Mouse (Mus musculus): ENCODE data around the gene Prokr1. TPM values are rescaled to one million over a fixed set of nuclear protein-coding genes. Genes with fewer than 3 reads are reported as not detected.
"Not testable (repeated sequence)": the region's sequence is repeated elsewhere in the genome, so short reads cannot be mapped to it uniquely, and the experiment has no call there.

Prokr1 gene
- polyA plus RNA-seq, 1 experiment from 2014 or later, result 4.2 TPM

GRCm38 (mm10) chr6:87581581-87581980 lies 9.0 kb downstream of the Prokr1 start:
- H3K4me1 ChIP-seq (ENCODE audit: control insufficient read depth, insufficient read depth, low read length), result peaks cover 4% of the 10 kb centered on the region; the same call in 1 of the 2 replicates
- H3K27ac ChIP-seq (ENCODE audit: low read depth, low read length), result no peak overlapping the region
- WGBS, result 91% methylated on average over 18 of the region's 18 CpGs
- H3K27me3 ChIP-seq (ENCODE audit: control insufficient read depth, insufficient read depth, low read length), result no peaks in the 10 kb centered on the region
- H3K9me3 ChIP-seq (ENCODE audit: control insufficient read depth, low read length), result no peaks in the 10 kb centered on the region
- H3K4me3 ChIP-seq (ENCODE audit: low read length), result no peak overlapping the region
- no peak overlapping the region for H3K4me2 ChIP-seq (replicated peaks; ENCODE audit: low read depth, low read length)
- H3K9ac ChIP-seq (ENCODE audit: low read depth, low read length), result no peak overlapping the region
- no peak for ATAC-seq (ENCODE audit: low FRiP score, low TSS enrichment)
- H3K36me3 ChIP-seq (ENCODE audit: control insufficient read depth, insufficient read depth, low read length), result no peaks in the 10 kb centered on the region

- ATAC-seq (ENCODE audit: low FRiP score, low TSS enrichment), result no peak
- Histone ChIP-seq H3K27me3 (ENCODE audit: control insufficient read depth, insufficient read depth, low read length) (no peaks in the 10 kb centered on the region), H3K27ac (ENCODE audit: low read depth, low read length) (no peak overlapping the region), H3K9ac (ENCODE audit: low read depth, low read length) (no peak overlapping the region), H3K36me3 (ENCODE audit: control insufficient read depth, insufficient read depth, low read length) (no peaks in the 10 kb centered on the region), H3K4me2 (replicated peaks; ENCODE audit: low read depth, low read length) (no peak overlapping the region), H3K9me3 (ENCODE audit: control insufficient read depth, low read length) (no peaks in the 10 kb centered on the region), H3K4me1 (ENCODE audit: control insufficient read depth, insufficient read depth, low read length) (peaks cover 6% of the 10 kb centered on the region; the same call in 1 of the 2 replicates), H3K4me3 (ENCODE audit: low read length) (no peak overlapping the region)
- WGBS, result 75% methylated on average over 15 of the region's 15 CpGs
Observed at GRCm38 (mm10) chr6:87581071-87581470, 9.5 kb downstream of the Prokr1 start.

DNA sequence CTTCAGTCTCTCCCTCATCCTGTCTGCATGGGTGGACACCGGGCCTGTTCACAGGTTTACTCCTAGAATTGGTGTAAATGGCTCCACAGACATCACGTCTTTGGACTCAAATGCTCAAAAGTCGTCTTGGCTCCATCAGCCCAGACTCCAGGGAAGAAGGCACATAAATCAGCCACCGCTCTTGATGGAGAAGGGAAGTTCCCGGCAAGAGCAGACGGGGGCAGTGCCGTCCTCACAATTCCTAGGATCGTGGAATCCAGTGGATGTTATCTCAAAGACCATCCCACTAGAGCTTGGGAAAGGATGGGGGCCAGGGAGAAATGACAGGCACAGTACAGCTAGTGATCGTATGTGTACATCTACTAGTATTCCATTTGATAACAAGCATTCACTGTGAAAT lies 12.3 kb downstream of the Prokr1 start:
- H3K9me3 ChIP-seq (ENCODE audit: control insufficient read depth, low read length), result no peaks in the 10 kb centered on the region
- no peak overlapping the region for H3K4me2 ChIP-seq (replicated peaks; ENCODE audit: low read depth, low read length)
- 23% methylated on average over 9 of the region's 9 CpGs for WGBS
- no peaks in the 10 kb centered on the region for H3K27me3 ChIP-seq (ENCODE audit: control insufficient read depth, insufficient read depth, low read length)
- H3K4me3 ChIP-seq (ENCODE audit: low read length), result no peak overlapping the region
- no peak overlapping the region for H3K9ac ChIP-seq (ENCODE audit: low read depth, low read length)
- no peak for ATAC-seq (ENCODE audit: low FRiP score, low TSS enrichment)
- H3K4me1 ChIP-seq (ENCODE audit: control insufficient read depth, insufficient read depth, low read length), result peaks cover 6% of the 10 kb centered on the region; the same call in 1 of the 2 replicates
- H3K36me3 ChIP-seq (ENCODE audit: control insufficient read depth, insufficient read depth, low read length), result no peaks in the 10 kb centered on the region
- H3K27ac ChIP-seq (ENCODE audit: low read depth, low read length), result no peak overlapping the region

DNA sequence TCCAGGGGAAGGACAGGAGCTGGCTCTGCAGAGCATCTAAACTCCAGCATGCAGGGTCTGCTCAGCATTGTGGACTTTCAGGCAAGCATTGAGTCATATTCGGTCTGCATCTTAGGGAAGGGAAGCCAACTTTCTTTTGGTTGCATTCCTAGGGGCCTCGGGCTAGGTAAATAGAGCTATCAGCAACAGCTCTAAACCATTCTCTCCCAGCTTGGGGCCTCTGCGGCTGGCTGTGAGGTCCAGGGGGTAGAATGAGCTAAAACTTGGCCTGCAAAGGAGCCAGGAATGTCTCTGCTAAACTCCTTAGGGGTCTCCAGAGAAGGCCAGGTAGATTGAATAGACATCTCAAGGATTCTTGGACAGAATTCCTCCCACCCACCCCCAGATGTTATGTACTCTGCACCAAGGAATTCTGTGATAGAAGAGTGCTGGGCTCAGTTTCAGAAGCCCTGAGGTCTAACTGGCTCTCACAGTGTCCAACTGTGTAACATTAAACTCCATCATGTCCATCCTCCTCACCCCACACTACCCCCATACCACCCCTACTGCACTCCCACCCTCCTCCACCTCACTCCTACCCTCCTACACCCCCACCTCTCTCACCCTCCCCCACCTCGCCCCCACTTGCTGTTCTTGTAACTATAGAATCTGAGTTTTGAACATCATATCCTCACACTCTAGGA lies 13.8 kb downstream of the Prokr1 start:
- Histone ChIP-seq H3K27me3 (ENCODE audit: control insufficient read depth, insufficient read depth, low read length) (no peaks in the 10 kb centered on the region), H3K4me1 (ENCODE audit: control insufficient read depth, insufficient read depth, low read length) (peaks cover 6% of the 10 kb centered on the region; the same call in 1 of the 2 replicates), H3K27ac (ENCODE audit: low read depth, low read length) (peak overlapping the region; percentile 59; the same call in 1 of the 2 replicates), H3K36me3 (ENCODE audit: control insufficient read depth, insufficient read depth, low read length) (no peaks in the 10 kb centered on the region), H3K4me3 (ENCODE audit: low read length) (no peak overlapping the region), H3K9ac (ENCODE audit: low read depth, low read length) (no peak overlapping the region), H3K4me2 (replicated peaks; ENCODE audit: low read depth, low read length) (no peak overlapping the region), H3K9me3 (ENCODE audit: control insufficient read depth, low read length) (no peaks in the 10 kb centered on the region)
- ATAC-seq (ENCODE audit: low FRiP score, low TSS enrichment), result peak; percentile 58
- WGBS, result 20% methylated on average over 4 of the region's 4 CpGs

DNA sequence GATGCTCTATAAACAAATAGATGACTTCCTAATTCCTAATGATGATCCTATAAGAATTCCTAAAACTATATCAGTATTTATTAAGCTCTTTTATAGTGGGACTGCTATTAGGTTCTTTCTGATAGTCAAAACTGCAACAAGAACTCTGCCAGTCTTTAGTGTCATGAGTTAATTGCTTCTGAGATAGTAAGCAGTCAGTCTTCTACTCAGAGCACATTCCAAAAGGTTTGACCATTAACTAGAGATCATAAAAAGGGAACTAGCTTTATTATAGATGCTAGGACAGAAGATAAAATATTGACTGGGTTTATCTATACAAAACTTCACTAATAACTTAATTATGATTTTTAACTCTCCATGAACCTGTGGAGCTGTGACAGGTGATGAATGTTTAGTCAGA lies 18.7 kb downstream of the Prokr1 start:
- H3K27ac ChIP-seq (ENCODE audit: low read depth, low read length); H3K4me2 ChIP-seq (replicated peaks; ENCODE audit: low read depth, low read length); ATAC-seq (ENCODE audit: low FRiP score, low TSS enrichment); H3K9ac ChIP-seq (ENCODE audit: low read depth, low read length); H3K9me3 ChIP-seq (ENCODE audit: control insufficient read depth, low read length); H3K27me3 ChIP-seq (ENCODE audit: control insufficient read depth, insufficient read depth, low read length); H3K36me3 ChIP-seq (ENCODE audit: control insufficient read depth, insufficient read depth, low read length); H3K4me3 ChIP-seq (ENCODE audit: low read length): not testable (repeated sequence)
- H3K4me1 ChIP-seq (ENCODE audit: control insufficient read depth, insufficient read depth, low read length), result peaks cover 11% of the 10 kb centered on the region; the same call in 1 of the 2 replicates

DNA sequence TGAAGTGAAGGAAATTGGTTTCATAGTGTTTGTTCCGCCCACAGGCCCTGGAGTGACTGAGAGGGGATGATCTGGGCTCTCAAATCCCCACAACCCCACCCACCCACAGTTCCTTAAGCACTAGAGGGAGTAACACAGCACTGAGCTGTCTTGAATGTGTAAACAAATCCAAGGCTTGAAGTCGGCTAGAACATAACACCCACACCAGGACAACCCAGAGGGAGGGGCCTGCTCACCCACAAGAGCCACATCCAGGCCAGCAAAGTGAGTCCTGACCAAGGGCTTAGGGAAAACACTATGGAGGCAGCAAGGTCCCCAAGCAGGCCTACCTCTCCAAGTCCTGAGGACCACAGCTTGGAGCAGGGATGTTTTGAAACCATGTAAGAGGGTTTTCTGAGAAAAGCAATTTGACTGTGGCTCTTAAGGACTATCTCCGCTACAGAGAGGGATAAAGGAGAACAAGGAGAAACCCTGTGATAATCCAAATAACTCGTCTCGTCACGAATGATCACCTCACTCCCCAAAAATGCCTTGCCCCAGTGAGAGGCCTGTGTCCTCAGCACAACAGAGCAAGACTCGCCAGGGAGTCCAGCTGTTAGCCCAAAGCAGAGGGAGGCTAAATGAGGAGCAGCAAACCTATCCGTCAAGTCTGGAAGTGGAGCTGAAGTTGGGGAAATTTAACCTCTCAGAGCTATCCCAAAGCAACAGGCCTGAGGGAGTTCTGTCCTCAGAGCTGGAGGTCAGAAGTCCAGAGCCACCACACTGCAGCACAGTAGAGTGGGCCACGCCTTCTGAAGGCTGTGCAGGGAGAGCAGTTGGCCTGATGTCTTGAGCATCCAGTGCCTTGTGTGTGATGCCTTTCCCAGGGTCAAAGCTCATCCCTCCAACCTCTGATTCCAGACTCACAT lies 22.6 kb downstream of the Prokr1 start:
- WGBS, result 47% methylated on average over 9 of the region's 9 CpGs
- H3K27me3 ChIP-seq (ENCODE audit: control insufficient read depth, insufficient read depth, low read length), result no peaks in the 10 kb centered on the region
- no peaks in the 10 kb centered on the region for H3K36me3 ChIP-seq (ENCODE audit: control insufficient read depth, insufficient read depth, low read length)
- H3K27ac ChIP-seq (ENCODE audit: low read depth, low read length), result peak overlapping the region; percentile 30; the same call in 1 of the 2 replicates
- H3K9ac ChIP-seq (ENCODE audit: low read depth, low read length), result no peak overlapping the region
- peaks cover 4% of the 10 kb centered on the region; the same call in 1 of the 2 replicates for H3K9me3 ChIP-seq (ENCODE audit: control insufficient read depth, low read length)
- H3K4me1 ChIP-seq (ENCODE audit: control insufficient read depth, insufficient read depth, low read length), result peaks cover 6% of the 10 kb centered on the region; the same call in 1 of the 2 replicates
- H3K4me2 ChIP-seq (replicated peaks; ENCODE audit: low read depth, low read length), result no peak overlapping the region
- no peak overlapping the region for H3K4me3 ChIP-seq (ENCODE audit: low read length)
- peak; percentile 83 for ATAC-seq (ENCODE audit: low FRiP score, low TSS enrichment)

DNA sequence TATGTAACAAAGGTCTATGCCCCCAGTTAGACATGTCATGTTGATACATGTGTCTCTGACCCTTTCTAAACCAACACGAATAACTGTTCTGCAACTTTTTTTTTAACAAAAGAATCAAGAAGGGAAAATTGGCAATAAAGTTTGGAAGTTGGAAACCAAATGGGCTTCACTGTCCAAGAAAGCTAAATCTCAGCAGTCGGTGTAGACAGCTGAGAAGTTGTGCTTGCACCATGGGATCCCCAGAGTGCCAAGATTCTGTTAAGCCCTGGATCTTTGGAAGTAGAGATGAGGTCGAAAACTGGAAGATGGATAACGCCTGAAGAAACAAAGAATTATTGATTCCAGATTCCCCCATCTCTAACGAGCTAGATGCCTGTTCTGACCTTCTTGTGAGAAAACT lies 25.4 kb downstream of the Prokr1 start:
- no peaks in the 10 kb centered on the region for H3K27me3 ChIP-seq (ENCODE audit: control insufficient read depth, insufficient read depth, low read length)
- H3K4me2 ChIP-seq (replicated peaks; ENCODE audit: low read depth, low read length), result no peak overlapping the region
- WGBS, result 72% methylated on average over 5 of the region's 5 CpGs
- no peak for ATAC-seq (ENCODE audit: low FRiP score, low TSS enrichment)
- peaks cover 4% of the 10 kb centered on the region; the same call in 1 of the 2 replicates for H3K9me3 ChIP-seq (ENCODE audit: control insufficient read depth, low read length)
- no peaks in the 10 kb centered on the region for H3K36me3 ChIP-seq (ENCODE audit: control insufficient read depth, insufficient read depth, low read length)
- H3K4me1 ChIP-seq (ENCODE audit: control insufficient read depth, insufficient read depth, low read length), result peaks cover 6% of the 10 kb centered on the region; the same call in 1 of the 2 replicates
- no peak overlapping the region for H3K4me3 ChIP-seq (ENCODE audit: low read length)
- no peak overlapping the region for H3K27ac ChIP-seq (ENCODE audit: low read depth, low read length)
- no peak overlapping the region for H3K9ac ChIP-seq (ENCODE audit: low read depth, low read length)

GRCm38 (mm10) chr6:87564356-87564755 lies 26.2 kb downstream of the Prokr1 start:
- H3K9me3 ChIP-seq (ENCODE audit: control insufficient read depth, low read length), result peaks cover 4% of the 10 kb centered on the region; the same call in 1 of the 2 replicates
- no peaks in the 10 kb centered on the region for H3K27me3 ChIP-seq (ENCODE audit: control insufficient read depth, insufficient read depth, low read length)
- H3K9ac ChIP-seq (ENCODE audit: low read depth, low read length), result no peak overlapping the region
- no peak overlapping the region for H3K27ac ChIP-seq (ENCODE audit: low read depth, low read length)
- H3K4me1 ChIP-seq (ENCODE audit: control insufficient read depth, insufficient read depth, low read length), result peaks cover 6% of the 10 kb centered on the region; the same call in 1 of the 2 replicates
- WGBS, result 94% methylated on average over 4 of the region's 4 CpGs
- no peaks in the 10 kb centered on the region for H3K36me3 ChIP-seq (ENCODE audit: control insufficient read depth, insufficient read depth, low read length)
- H3K4me2 ChIP-seq (replicated peaks; ENCODE audit: low read depth, low read length), result no peak overlapping the region
- no peak overlapping the region for H3K4me3 ChIP-seq (ENCODE audit: low read length)
- ATAC-seq (ENCODE audit: low FRiP score, low TSS enrichment), result no peak

DNA sequence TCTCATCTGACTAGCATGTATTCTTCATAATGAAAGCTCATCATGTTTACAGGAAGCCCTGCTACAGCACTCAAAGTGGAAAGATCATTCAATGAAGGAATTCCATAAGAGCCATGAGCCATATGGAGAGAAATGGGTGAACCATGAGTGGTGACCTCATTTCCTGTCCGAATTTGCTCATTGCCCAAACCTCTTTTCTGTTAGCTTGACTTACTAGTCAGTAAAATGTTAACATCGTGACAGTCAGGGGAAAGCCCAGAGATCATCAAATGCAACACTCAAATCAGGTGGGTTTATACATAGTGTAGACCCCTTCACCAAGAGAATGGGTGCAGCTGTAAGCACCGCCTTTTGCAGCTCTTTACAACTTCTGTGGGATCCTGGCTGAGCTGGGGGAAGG lies 36.8 kb downstream of the Prokr1 start:
- H3K4me1 ChIP-seq (ENCODE audit: control insufficient read depth, insufficient read depth, low read length), result no peaks in the 10 kb centered on the region
- no peak overlapping the region for H3K9ac ChIP-seq (ENCODE audit: low read depth, low read length)
- no peaks in the 10 kb centered on the region for H3K9me3 ChIP-seq (ENCODE audit: control insufficient read depth, low read length)
- H3K27me3 ChIP-seq (ENCODE audit: control insufficient read depth, insufficient read depth, low read length), result no peaks in the 10 kb centered on the region
- H3K4me2 ChIP-seq (replicated peaks; ENCODE audit: low read depth, low read length), result no peak overlapping the region
- no peak overlapping the region for H3K4me3 ChIP-seq (ENCODE audit: low read length)
- ATAC-seq (ENCODE audit: low FRiP score, low TSS enrichment), result no peak
- no peaks in the 10 kb centered on the region for H3K36me3 ChIP-seq (ENCODE audit: control insufficient read depth, insufficient read depth, low read length)
- 78% methylated on average over 3 of the region's 3 CpGs for WGBS
- H3K27ac ChIP-seq (ENCODE audit: low read depth, low read length), result no peak overlapping the region
